Mouse (Mus musculus) cerebellum, postnatal 10 days (tissue): ENCODE measurements around the gene Mta2.

Experiments used
- DNase-seq, 2 experiments: peaks; one replicate each; pipeline ENCODE4 v3.0.0; 2021; ENCODE audit warnings: mixed read lengths in 2 of 2

Gene Mta2

DNA sequence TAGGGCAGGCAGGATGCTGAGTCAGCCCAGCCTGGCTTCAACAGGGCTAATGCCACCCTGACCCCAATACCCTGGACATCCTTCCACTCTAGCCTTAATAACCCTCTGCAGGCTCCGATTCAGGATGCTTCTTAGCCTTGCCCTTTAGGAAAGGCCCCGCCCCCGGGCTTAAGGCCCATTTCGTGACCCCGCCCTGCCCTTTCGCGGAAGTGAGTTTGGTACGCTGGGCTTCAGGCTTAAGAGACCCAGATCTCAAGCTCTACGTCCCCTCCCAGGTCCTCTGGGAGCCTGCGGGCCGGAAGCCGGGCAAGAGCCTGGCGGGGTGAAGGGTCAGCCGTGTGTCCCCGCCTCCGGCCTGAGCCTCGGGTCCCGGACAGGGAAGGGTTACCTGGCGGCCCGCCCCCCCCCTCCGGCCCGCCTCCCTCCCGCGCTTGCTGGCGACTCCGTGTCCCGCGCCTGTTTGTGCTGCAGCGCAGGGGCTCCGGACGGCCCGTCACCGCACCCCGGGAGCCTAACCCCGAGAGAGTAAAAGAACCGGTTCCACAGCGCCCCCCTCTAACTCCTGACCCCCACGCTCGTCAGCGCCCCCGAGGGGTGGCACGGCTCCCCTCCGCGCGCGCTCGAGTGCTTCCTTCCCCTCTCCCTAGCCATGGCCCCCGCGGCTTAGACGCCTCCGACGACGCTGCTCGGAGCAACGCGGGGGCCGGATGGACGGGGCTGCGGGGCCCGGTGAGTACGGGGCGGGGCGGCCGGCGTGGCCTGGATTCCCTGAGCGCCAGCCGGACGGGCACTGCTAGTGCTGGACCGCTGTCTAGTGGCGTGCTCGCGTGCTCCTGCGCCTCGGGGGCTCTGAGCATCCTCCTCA is 12.2 kb upstream of the Mta2 start, which contains the start of the genes Rom1 and Eml3:
Gene Rom1 (minus strand): TSS at position 133 of the 865 bp plus-strand sequence.
Gene Eml3 (plus strand): TSS at position 329 of the 865 bp plus-strand sequence.
- DNase-seq = peak; percentile 85

- no peak for DNase-seq
These were observed 11.6 kb upstream of the Mta2 start for GRCm38 (mm10) chr19:8930117-8930516.

GRCm38 (mm10) chr19:8930771-8931170 is 10.9 kb upstream of the Mta2 start:
- no peak for DNase-seq

DNA sequence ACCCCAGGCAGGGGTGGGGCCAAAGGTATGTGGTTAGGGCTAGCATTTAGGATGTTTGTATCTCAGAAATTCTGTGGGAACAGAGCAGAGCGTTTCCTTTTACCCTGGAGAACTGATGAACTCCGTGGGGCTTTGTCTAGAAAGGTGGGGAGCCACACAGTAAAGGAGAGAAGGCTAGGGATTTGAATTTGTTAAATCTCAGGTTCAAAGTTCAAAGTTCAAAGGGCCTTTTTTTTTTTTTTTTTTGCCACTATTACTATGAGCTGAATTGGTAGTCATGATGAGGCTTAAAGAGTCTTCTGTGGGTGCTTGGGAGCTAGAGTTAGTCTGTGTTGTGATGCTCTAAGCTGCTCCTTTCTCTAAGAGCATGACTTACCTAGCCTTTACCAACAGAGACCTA is 4.9 kb upstream of the Mta2 start:
- no peak for DNase-seq

- DNase-seq = peak; percentile 39 to 50
These were observed 1.0 kb upstream of the Mta2 start for GRCm38 (mm10) chr19:8940526-8941133.

GRCm38 (mm10) chr19:8941136-8941514 is 550 bp upstream of the Mta2 start:
- DNase-seq = peak in 1 of 2 experiments; percentile 37

DNA sequence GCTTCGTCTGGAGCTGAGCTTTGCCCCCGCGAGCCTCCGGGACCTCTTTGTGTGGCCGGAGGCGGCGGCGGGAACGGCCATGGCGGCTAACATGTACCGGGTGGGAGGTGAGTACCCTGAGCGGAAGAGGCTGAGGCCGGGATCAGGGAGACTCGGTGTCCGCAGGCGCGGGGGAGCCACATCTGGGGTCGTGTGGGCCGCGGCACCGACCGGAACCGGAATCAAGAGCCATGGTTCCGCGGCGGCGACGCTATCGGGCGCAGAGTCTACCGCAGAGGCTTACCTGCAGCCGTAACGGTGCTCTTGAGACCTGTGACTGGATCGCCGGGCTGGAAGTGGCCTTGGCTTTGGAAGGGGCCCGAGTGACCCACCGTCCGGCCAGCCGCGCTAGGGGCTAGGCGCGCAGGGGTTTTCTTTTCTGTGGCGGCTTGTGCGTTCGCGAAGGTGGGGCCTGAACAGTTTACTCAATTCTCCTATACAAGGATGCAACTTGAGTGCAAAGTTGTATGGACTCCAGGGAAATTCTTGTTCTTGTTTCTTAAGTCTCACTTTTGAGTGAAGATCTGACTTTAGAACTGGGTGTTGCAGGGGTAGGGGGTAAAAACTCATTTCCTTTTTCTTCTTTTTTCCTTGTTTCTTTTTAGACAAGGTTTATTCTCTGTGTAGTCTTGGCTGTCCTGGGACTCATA is 745 bp downstream of the Mta2 start:
- DNase-seq = no peak

GRCm38 (mm10) chr19:8943047-8943446 is 1.4 kb downstream of the Mta2 start:
- DNase-seq = no peak

- peak in 1 of 2 experiments; percentile 21 for DNase-seq
These were observed 2.4 kb downstream of the Mta2 start for GRCm38 (mm10) chr19:8944062-8944461.

- peak; percentile 81 to 86 for DNase-seq
These were observed 3.1 kb downstream of the Mta2 start for GRCm38 (mm10) chr19:8944750-8945149.

- no peak for DNase-seq
These were observed 3.6 kb downstream of the Mta2 start for GRCm38 (mm10) chr19:8945251-8945650.

- DNase-seq = no peak
These were observed 5.3 kb downstream of the Mta2 start for GRCm38 (mm10) chr19:8946929-8947328.

- no peak for DNase-seq
These were observed 8.5 kb downstream of the Mta2 start for GRCm38 (mm10) chr19:8950190-8950589.

- DNase-seq = no peak
These were observed 10.6 kb downstream of the Mta2 start for GRCm38 (mm10) chr19:8952241-8952640.

DNA sequence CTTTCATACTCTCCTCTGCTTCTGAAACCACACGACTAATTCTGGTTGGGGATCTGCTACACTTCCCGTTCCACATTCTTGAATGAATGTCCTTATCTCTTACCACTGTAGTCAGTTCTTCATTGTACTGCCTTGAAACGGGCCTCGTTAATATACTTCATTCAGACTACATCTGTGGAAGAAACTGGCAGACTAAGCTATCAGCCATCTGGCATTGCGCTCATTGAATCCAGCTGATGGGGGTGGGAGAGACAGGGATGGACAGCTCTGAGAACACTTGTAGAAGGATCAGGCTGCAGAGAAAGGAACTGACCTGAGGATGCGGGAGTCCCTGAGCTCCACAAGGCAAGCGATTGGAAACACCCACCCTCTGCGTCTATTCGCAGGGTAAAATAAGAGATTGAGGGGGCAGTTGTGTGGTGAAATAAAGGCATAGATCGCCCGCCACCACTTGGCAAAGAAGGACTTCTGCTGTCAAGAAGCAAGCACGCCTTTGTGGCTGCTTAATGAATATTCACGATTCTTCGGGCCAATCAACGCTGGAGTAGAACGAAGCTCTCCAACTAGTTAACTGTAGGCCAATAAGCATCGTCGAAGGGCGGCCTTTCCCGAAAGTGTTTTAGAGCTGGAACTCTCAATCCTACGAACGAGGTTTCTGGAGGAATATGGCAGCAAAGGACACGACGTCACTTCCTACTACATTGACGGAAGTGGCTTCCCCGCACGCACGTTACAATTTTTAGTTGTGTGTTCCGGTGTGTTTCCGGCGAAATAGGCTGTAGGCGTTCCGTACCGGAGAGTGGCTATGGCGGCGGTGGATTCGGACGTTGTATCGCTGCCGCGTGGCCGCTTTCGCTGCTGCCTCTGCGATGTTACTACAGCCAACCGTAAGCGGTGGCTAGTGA is 11.7 kb downstream of the Mta2 start, which contains the start of gene Tut1:
Gene Tut1 (plus strand): TSS at position 713 of the 905 bp plus-strand sequence.
- peak; percentile 92 for DNase-seq

DNA sequence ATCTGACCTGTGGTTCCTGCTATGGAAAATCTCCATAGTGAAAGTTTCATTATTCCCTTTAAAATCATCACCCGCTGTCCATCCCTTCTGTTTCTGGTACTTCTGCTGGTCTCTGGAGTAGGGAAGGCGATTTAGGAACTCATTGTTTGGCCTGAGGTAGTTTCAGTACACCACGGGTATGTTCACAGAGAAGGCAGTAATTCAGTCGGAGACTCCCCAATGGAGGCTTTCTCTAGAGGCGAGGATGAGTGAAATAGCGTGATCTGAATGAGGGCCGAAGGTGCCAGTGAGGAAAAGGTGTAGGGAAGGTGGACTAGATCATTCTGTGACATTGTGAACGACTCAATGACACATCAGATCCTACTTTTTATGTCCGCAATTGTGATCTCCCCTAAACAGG is 12.5 kb downstream of the Mta2 start:
- no peak for DNase-seq

- DNase-seq = no peak
These were observed 20.6 kb downstream of the Mta2 start for GRCm38 (mm10) chr19:8962256-8962655.

- DNase-seq = peak in 1 of 2 experiments; percentile 11
These were observed 23.4 kb downstream of the Mta2 start for GRCm38 (mm10) chr19:8965075-8965474.

- peak; percentile 44 to 45 for DNase-seq
These were observed 24.1 kb downstream of the Mta2 start for GRCm38 (mm10) chr19:8965771-8966170.

DNA sequence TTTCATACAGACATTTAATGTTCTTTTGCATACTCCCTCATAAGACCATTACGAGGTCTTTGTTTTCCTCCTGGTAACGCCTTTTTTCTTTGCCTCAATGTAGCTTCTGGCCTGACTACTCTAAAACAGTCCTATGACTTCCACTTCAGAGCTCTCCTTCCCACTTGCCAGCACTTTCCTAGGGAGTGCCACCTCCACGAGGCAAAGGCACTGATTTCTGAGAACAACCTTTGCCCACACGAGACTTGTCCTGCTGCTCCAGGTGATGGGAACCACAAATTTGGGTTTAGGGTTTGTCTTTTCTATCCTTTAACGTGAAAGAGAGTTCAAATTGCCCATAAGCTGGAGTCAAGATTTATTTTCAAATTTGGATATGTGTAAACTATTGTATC is 24.5 kb downstream of the Mta2 start:
- no peak for DNase-seq

DNA sequence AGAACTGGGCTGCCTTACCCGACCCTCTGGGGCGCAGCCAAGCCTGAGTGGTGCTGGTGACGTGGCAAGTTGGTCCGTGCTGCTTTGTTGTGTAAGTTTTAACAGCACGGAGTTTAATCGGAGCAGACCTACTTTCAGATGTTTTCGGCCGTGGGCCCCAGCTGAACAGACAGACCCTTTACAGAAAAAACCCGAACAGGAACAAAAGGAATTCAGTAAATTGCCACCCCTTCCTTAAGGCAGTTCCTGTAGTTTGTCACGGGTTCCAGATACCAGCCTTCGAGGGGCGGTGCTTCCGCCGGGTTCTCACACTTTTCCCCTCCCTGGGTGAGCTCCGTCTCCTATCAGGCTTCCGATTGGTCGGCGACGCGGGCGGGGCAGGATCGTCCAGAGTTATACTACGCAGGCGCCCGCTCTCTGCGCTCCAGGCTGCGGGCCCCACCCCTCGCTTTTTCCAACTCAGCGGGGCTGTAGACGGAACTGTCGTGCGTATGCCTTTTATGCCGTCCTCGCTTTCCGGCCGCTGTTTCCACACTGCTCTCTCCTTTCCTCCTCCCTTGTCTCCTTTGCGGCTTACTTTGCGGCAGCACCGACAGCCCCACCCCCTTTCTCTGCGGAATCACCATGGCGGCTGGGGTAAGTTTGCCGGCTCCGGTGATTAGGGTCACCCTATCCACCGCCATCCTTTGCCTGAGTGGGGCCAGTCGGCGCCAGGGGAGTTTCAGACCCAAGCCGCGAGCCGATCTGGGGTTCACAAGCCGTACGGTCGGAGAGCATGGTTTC is 25.1 kb downstream of the Mta2 start, which contains the start of gene Eef1g:
Gene Eef1g (plus strand): TSS at position 452 of the 783 bp plus-strand sequence.
- peak; percentile 97 to 99 for DNase-seq
